Mouse (Mus musculus) liver, embryonic 14.5 days (tissue): Measurements from ENCODE around the gene Hoxb4. TPM values are rescaled to one million over a fixed set of nuclear protein-coding genes. Genes with fewer than 3 reads are reported as not detected.

Source experiments
- ATAC-seq: fragments of 200-750 bp; cut with Nextera tagmentation; 2 replicates; pipeline ENCODE4 v1.8.0; 2017; ENCODE audit warnings: moderate number of reproducible peaks, mild to moderate bottlenecking, moderate library complexity; ENCODE audit not compliant: insufficient read depth
- DNase-seq, 3 experiments: peaks; one replicate each; pipeline ENCODE4 v3.0.0-alpha.2; 2012 to 2013; ENCODE audit warnings: low read depth in 3 of 3, low spot score in 3 of 3
- H3K27ac ChIP-seq: fragments of 300-500 bp; sonication (generic); 2 replicates; pipeline ENCODE4 v1.5.1; 2014; ENCODE audit warnings: moderate library complexity, mild to moderate bottlenecking, control low read depth, inconsistent platforms
- H3K27me3 ChIP-seq: fragments of 300-500 bp; sonication (generic); 2 replicates; pipeline ENCODE4 v1.6.1; 2014; ENCODE audit warnings: mild to moderate bottlenecking, low read length, moderate library complexity; ENCODE audit not compliant: control insufficient read depth, insufficient read depth
- H3K36me3 ChIP-seq: fragments of 300-500 bp; sonication (generic); replicated peaks from 2 replicates; pipeline ENCODE4 v1.6.1; 2014; ENCODE audit warnings: low read depth; ENCODE audit not compliant: control insufficient read depth, insufficient read depth
- H3K4me1 ChIP-seq, 2 experiments: fragments of 200-500 bp in 1 of 2; fragments of 300-500 bp in 1 of 2; sonication (generic) in 1 of 2; replicated peaks; 2 replicates each; pipeline ENCODE4 v1.6.1; 2012 to 2014; ENCODE audit warnings: antibody characterized with exemption in 1 of 2, inconsistent platforms in 1 of 2, low read length in 1 of 2; ENCODE audit not compliant: control insufficient read depth in 2 of 2, insufficient read depth in 2 of 2
- H3K4me2 ChIP-seq: fragments of 300-500 bp; sonication (generic); 2 replicates; pipeline ENCODE4 v1.6.1; 2014; ENCODE audit warnings: low read depth, mild to moderate bottlenecking, control low read depth, moderate library complexity
- H3K4me3 ChIP-seq, 2 experiments: fragments of 200-500 bp in 1 of 2; fragments of 300-500 bp in 1 of 2; sonication (generic) in 1 of 2; 2 replicates each; pipeline ENCODE4 v1.5.1; 2012 to 2014; ENCODE audit warnings: low read depth in 2 of 2, low read length in 2 of 2, mild to moderate bottlenecking in 2 of 2, control low read depth in 1 of 2, inconsistent platforms in 1 of 2, moderate library complexity in 1 of 2; ENCODE audit not compliant: insufficient read depth in 1 of 2
- H3K9ac ChIP-seq: fragments of 300-500 bp; sonication (generic); replicated peaks from 2 replicates; pipeline ENCODE4 v1.6.1; 2014; ENCODE audit warnings: mild to moderate bottlenecking, control low read depth, moderate library complexity
- H3K9me3 ChIP-seq: fragments of 300-500 bp; sonication (generic); 2 replicates; pipeline ENCODE4 v1.6.1; 2016; ENCODE audit warnings: low read length, mixed read lengths; ENCODE audit not compliant: control insufficient read depth
- CTCF ChIP-seq: IDR thresholded peaks from 2 replicates; pipeline ENCODE4 v1.5.1; 2016; ENCODE audit warnings: antibody characterized with exemption, low read depth, control low read depth
- EP300 ChIP-seq: IDR thresholded peaks from 2 replicates; pipeline ENCODE4 v1.6.1; 2016; ENCODE audit warnings: antibody characterized with exemption, low read depth
- WGBS: fragments of 180-500 bp; shearing (Covaris S2); extraction: QIAGEN DNeasy Blood & Tissue Kit; methylation state at CpG from one replicate; pipeline ENCODE4 v1.1.7; 2014; ENCODE audit not compliant: insufficient replicate concordance; 5-methylcytosine and 5-hydroxymethylcytosine counted together
- polyA plus RNA-seq, 2 experiments: library from polyadenylated mRNA; depleted of rRNA in 1 of 2; stranded (reverse) in 1 of 2; unstranded in 1 of 2; fragments of >200 nt; fragmentation: Nextera tagmentation in 1 of 2; extraction: Ambion mirVana in 1 of 2; gene quantifications; 2 replicates each; pipeline versions ENCODE4 v1.2.1 to v1.2.3; 2012 to 2014

The Hoxb4 gene
- polyA plus RNA-seq, 2 experiments, result 0.06 to 0.48 TPM

DNA sequence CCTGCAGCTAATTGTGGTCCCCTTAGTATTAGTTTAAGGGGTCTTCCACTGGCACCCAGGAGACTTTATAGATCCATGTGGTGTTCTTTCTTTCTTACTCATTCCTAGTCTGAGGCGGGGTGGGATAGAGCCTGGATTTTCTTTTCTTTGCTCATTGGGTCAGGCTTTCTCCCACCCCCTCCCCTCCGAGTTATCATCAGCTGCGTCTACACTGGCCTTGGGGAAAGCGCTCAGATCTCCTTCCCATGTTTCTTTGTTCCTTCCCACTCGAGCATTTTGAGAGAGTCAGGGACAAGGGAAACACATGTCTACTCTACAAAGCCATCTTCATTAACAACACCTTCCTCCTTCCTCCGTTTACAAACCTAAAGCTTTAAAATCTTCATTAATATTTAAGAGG is 19.0 kb downstream of the Hoxb4 start:
- Histone ChIP-seq H3K36me3 (no peaks in the 10 kb centered on the region), H3K4me1 (no peaks in the 10 kb centered on the region; a peak in 1 of 4 replicates), H3K4me2 (no peak overlapping the region), H3K27me3 (peaks cover 73% of the 10 kb centered on the region), H3K4me3 (no peak overlapping the region), H3K9ac (no peak overlapping the region), H3K9me3 (no peaks in the 10 kb centered on the region), H3K27ac (no peak overlapping the region)
- DNase-seq (no peak), ATAC-seq (no peak)
- WGBS, result 36% methylated on average over 6 of the region's 6 CpGs
- TF ChIP-seq EP300, result no peak
- no peak for TF ChIP-seq CTCF

DNA sequence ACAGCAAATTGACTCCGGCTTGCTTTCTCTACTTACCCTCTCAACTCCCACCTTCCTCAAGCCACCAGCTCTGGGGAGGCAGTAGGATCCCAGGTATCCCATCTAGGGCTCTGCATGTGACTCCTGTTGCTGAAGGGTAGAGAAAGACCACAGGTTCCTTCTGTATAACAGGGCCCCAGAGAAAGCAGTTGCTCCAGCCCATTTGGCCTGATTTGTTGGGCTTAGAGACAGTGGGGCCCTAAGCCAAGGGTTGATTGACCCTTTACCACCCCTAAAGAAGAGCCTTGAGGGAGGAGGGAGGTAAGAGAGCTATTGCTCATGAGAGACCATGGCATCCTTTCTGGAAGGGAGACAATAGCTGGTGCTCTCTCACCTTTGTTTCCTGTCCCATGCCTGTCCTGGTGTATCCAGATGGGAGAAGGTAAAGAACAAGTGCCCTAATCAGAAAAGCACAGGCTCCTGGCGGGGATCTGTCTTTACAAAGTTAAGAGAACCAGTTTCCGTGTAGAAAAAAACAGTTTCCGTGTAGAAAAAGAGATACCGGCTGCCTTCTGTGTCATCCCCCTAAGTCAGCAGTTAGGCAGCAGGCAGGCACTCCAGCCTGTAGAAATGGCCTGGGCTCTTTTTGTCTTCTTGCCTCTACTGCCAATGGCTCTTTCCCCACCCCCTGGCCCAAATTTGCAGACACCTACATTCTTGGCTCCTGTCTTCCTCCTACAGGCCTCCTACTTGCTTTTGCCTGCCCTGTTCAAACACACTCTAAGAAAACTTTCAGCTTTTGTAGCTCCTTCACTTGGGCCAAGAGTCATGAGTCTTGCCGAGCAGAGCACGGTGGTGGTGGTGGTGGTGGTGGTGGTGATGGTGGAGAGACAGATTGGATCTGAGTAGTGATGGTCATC is 21.1 kb downstream of the Hoxb4 start:
- Histone ChIP-seq H3K4me3 (no peak overlapping the region), H3K27ac (no peak overlapping the region), H3K36me3 (no peaks in the 10 kb centered on the region), H3K9ac (no peak overlapping the region), H3K4me1 (no peaks in the 10 kb centered on the region; a peak in 1 of 4 replicates), H3K9me3 (no peaks in the 10 kb centered on the region), H3K4me2 (no peak overlapping the region), H3K27me3 (peaks cover 78% of the 10 kb centered on the region)
- no peak for TF ChIP-seq EP300
- TF ChIP-seq CTCF, result no peak
- no peak for ATAC-seq
- 30% methylated on average over 7 of the region's 7 CpGs for WGBS
- no peak for DNase-seq

GRCm38 (mm10) chr11:96340698-96341365 is 22.8 kb downstream of the Hoxb4 start:
- Histone ChIP-seq H3K4me2 (peak overlapping the region; percentile 22), H3K4me1 (no peaks in the 10 kb centered on the region; a peak in 1 of 4 replicates), H3K27me3 (peaks cover 92% of the 10 kb centered on the region), H3K4me3 (no peak overlapping the region), H3K9ac (no peak overlapping the region), H3K36me3 (no peaks in the 10 kb centered on the region), H3K27ac (no peak overlapping the region), H3K9me3 (no peaks in the 10 kb centered on the region)
- 3% methylated on average over 36 of the region's 36 CpGs for WGBS
- ATAC-seq (no peak), DNase-seq (no peak)
- no peak for TF ChIP-seq CTCF
- TF ChIP-seq EP300, result no peak

DNA sequence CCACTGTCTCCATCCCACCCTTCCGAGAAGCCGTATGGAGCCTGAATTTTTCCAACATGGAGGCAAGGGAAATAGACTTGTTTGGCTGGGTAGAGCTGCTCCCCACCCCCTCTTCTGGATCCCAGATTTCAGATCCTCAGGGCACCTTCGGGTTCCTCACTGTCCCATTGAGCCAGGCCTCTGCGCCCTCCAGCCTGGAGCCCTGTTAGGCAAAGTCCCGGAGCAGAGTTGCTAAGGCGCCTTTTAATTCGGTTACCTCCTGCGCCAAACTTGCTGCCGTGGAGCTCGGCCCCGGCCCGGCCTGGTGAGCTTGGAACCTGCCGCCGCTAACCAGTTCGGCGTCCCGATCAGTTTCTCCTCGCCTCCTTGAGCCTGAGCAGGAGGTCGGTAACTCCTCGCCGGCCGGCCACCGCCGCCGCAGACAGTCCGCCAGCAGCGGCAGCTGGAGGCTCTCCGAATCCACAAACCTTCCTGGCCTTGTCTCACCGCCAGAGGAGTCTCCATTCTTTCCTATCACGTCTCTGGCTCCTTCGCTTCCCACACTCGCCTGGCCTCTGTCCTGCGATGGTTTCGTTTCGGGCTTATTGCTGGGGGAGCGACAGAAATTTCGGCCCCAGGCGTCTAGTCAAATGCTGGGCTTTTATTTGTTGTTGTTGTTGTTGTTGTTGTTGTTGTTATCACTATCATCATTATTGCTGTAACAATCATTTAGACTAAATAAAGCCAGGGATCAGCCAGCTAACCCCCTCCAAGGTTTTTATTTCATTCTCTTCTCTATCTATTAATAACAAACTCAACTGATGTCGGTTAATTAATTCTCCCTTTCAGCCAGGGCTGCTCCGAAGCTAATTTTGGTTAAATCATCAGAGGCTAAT is 23.9 kb downstream of the Hoxb4 start:
- H3K4me1 ChIP-seq, result no peaks in the 10 kb centered on the region
- no peak overlapping the region for H3K4me3 ChIP-seq
- ATAC-seq, result no peak
- TF ChIP-seq EP300 (no peak), CTCF (no peak)
- H3K9me3 ChIP-seq, result no peaks in the 10 kb centered on the region
- no peak overlapping the region for H3K9ac ChIP-seq
- WGBS, result 2% methylated on average over 40 of the region's 40 CpGs
- no peak for DNase-seq
- H3K27me3 ChIP-seq, result peaks cover 94% of the 10 kb centered on the region
- no peaks in the 10 kb centered on the region for H3K36me3 ChIP-seq
- no peak overlapping the region for H3K27ac ChIP-seq
- peak overlapping the region; percentile 31 for H3K4me2 ChIP-seq
